Mouse (Mus musculus) G1E (cell line): Measurements from ENCODE around the gene Slc9a2. TPM values are rescaled to one million over a fixed set of nuclear protein-coding genes. Genes with fewer than 3 reads are reported as not detected.

ENCODE experiments used
- ATAC-seq: 2 replicates; pipeline ENCODE4 v1.8.0; 2016; ENCODE audit warnings: mild to moderate bottlenecking; ENCODE audit not compliant: insufficient number of reproducible peaks, poor library complexity, low FRiP score, severe bottlenecking; ENCODE audit errors: extremely low read depth
- DNase-seq: peaks from one replicate; pipeline ENCODE4 v3.0.0; 2012; ENCODE audit warnings: low spot score
- H3K27me3 ChIP-seq: 2 replicates; pipeline ENCODE4 v1.6.1; 2012; ENCODE audit warnings: mild to moderate bottlenecking, low read length, inconsistent platforms; ENCODE audit not compliant: insufficient read depth
- H3K36me3 ChIP-seq: replicated peaks from 2 replicates; pipeline ENCODE3; 2012; ENCODE audit warnings: mild to moderate bottlenecking, inconsistent platforms
- H3K4me1 ChIP-seq: 2 replicates; pipeline ENCODE4 v1.6.1; 2012; ENCODE audit warnings: low read depth, low read length, inconsistent platforms, mixed read lengths; ENCODE audit not compliant: insufficient read depth
- H3K4me3 ChIP-seq: 2 replicates; pipeline ENCODE4 v1.5.1; 2012; ENCODE audit warnings: low read depth, mild to moderate bottlenecking, inconsistent platforms, low read length, moderate library complexity, mixed read lengths
- H3K9me3 ChIP-seq: replicated peaks from 2 replicates; pipeline ENCODE4 v1.6.1; 2012; ENCODE audit warnings: inconsistent platforms
- CTCF ChIP-seq: IDR thresholded peaks from 2 replicates; pipeline ENCODE4 v1.5.1; 2012; ENCODE audit warnings: low read depth, low read length, inconsistent platforms, mixed read lengths
- GATA1 ChIP-seq: IDR thresholded peaks from 2 replicates; pipeline ENCODE4 v1.6.1; 2012; ENCODE audit warnings: borderline replicate concordance, low read length, inconsistent platforms, mixed read lengths
- GATA2 ChIP-seq: IDR thresholded peaks from 2 replicates; pipeline ENCODE4 v1.6.1; 2012; ENCODE audit warnings: low read depth, low read length, inconsistent platforms, borderline replicate concordance
- POLR2AphosphoS5 ChIP-seq: IDR thresholded peaks from 2 replicates; pipeline ENCODE4 v1.6.1; 2012; ENCODE audit warnings: low read depth, low read length, inconsistent platforms; ENCODE audit not compliant: insufficient replicate concordance
- TAL1 ChIP-seq: conservative IDR thresholded peaks from 2 replicates; pipeline ENCODE4 v1.6.1; 2012; ENCODE audit warnings: low read depth, low read length, inconsistent platforms, mixed read lengths
- polyA plus RNA-seq: library from polyadenylated mRNA; stranded (reverse); fragments of >175 nt; gene quantifications from 2 replicates; pipeline ENCODE4 v1.2.3, GENCODE M21; 2012
- total RNA-seq, 2 experiments: library from RNA; stranded (forward) in 1 of 2; stranded (reverse) in 1 of 2; fragments of 200-1000 nt in 1 of 2; fragments of >200 nt in 1 of 2; fragmentation: Nextera tagmentation in 1 of 2; gene quantifications; 2 replicates each; pipeline ENCODE4 v1.2.3; 2014 to 2017

The Slc9a2 gene
- total RNA-seq (2014; fragmentation: Nextera tagmentation) (not detected in 2 replicates), total RNA-seq (2017) (0.17 and 0.27 TPM in 2 replicates), polyA plus RNA-seq (not detected in 2 replicates)

DNA sequence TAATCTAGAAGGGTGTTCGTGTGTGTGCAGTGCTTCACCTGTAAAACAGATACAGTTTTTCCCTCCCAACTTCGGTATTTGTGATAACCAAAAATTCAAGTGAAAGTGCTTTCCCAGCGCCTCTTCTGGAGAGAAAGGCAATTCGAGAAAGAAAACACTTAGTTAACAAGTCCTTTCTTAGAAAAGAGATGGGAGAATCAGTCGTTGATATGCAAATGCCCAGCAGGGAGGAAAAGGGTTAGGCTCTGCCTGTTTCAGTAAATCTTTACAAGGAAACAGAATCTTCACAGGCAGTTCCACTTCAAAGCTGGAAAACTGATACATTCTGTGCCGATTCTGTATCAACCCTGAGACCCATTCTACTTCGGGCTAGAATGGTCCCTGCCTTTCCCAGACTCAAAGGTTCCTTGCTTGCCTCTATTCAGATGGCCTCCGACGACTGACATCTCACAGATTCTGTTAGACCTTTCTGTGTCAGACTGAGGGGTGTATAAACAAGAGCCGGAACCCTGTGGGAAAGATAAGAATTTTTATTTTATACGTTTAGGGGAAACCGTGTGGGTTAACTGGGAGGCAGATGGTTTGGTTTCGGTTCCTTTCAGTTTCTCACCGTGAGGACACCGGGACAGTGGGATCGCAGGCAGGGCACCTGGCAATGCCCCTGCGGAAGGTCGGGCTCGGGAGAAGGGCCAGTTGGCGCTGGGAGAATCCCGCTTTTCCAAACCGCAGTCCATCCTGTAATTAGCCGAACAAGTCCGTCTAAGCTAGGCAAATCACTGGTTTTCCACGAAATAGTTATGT lies at the start of gene Slc9a2:
Slc9a2 (plus strand) TSS at position 508 of the 801 bp plus-strand sequence.
- DNase-seq (no peak), ATAC-seq (no peak)
- H3K36me3 ChIP-seq, result no peaks in the 10 kb centered on the region
- peaks cover 7% of the 10 kb centered on the region; the same call in 1 of the 2 replicates for H3K27me3 ChIP-seq
- no peak for TF ChIP-seq POLR2AphosphoS5
- TF ChIP-seq GATA2, result no peak
- no peak for TF ChIP-seq CTCF
- TF ChIP-seq GATA1, result no peak
- TF ChIP-seq TAL1, result no peak
- H3K4me3 ChIP-seq, result no peak within 1 kb of the TSS
- H3K4me1 ChIP-seq, result peaks cover 5% of the 10 kb centered on the region; the same call in 1 of the 2 replicates
- H3K9me3 ChIP-seq, result peaks cover 9% of the 10 kb centered on the region

DNA sequence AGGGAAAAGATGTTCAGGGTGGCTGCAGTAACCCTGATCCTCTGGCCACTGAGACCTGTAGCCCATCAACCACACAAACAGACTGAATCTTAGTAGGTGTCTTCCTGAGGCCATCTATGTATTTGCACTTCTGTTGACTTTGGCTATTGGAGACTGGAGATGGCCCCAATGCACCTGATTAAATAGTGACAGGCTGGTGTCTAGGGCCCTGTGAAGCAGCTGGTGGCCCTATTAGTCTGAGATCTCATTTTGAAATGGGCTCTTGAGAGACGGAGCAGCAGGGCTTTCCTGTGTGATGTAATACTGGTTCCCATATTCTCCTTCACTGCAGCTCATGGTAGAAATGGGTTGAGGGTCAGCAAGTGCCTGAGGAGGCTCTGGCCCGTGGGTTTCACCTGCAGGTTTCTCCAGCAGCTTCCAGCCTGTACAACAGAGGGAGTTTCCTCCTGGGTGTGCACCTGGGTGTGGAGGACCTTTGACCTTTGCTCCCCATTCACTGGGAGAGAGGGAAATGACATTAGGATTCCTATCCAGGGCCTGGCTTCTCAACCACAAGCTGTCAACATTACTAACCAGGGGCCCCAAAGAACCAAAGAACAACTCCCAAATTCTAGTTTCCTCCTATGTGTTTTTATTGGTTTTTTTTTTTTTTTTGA lies 47.8 kb upstream of the Slc9a2 start:
- Histone ChIP-seq H3K36me3 (no peaks in the 10 kb centered on the region), H3K9me3 (no peaks in the 10 kb centered on the region), H3K27me3 (peaks cover 3% of the 10 kb centered on the region; the same call in 1 of the 2 replicates), H3K4me1 (no peaks in the 10 kb centered on the region), H3K4me3 (no peak overlapping the region)
- no peak for DNase-seq
- no peak; the same call in 1 of the 2 replicates for ATAC-seq
- TF ChIP-seq POLR2AphosphoS5 (no peak), CTCF (no peak), GATA2 (no peak), TAL1 (no peak), GATA1 (no peak)

DNA sequence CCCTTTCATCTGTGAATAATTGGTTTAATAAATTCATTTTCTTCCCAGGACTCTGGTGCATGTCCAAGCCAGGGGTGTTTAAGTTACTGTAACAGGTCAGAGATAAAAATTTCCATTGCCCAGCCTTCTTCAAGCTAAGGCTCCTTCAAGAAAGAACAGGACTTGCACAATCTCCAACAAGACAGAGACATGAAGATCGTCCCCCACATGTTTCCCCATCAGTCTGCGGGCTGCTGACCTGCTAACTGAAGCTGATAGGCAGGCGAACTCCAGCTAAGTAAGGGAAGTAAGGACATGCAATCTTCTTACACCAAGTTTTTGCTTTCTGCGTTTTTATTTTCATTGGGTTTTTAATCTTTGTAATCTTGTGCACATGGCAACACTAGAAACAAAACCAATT lies 45.8 kb upstream of the Slc9a2 start:
- ATAC-seq, result no peak

GRCm38 (mm10) chr1:40648234-40648633 lies 32.1 kb upstream of the Slc9a2 start:
- no peaks in the 10 kb centered on the region for H3K36me3 ChIP-seq
- no peaks in the 10 kb centered on the region for H3K27me3 ChIP-seq
- TF ChIP-seq TAL1, result no peak
- TF ChIP-seq CTCF, result no peak
- no peak for TF ChIP-seq GATA2
- TF ChIP-seq GATA1, result no peak
- no peak for TF ChIP-seq POLR2AphosphoS5
- no peaks in the 10 kb centered on the region for H3K4me1 ChIP-seq
- H3K9me3 ChIP-seq, result no peaks in the 10 kb centered on the region
- ATAC-seq, result no peak
- H3K4me3 ChIP-seq, result no peak overlapping the region
- DNase-seq, result no peak

More for the DNA sequence above, 45.8 kb upstream of the Slc9a2 start:
- Histone ChIP-seq H3K4me3 (no peak overlapping the region), H3K4me1 (no peaks in the 10 kb centered on the region), H3K9me3 (no peaks in the 10 kb centered on the region), H3K27me3 (no peaks in the 10 kb centered on the region; the same call in 1 of the 2 replicates), H3K36me3 (no peaks in the 10 kb centered on the region)
- TF ChIP-seq CTCF (no peak), GATA1 (no peak), TAL1 (no peak), GATA2 (no peak), POLR2AphosphoS5 (no peak)
- no peak for DNase-seq

DNA sequence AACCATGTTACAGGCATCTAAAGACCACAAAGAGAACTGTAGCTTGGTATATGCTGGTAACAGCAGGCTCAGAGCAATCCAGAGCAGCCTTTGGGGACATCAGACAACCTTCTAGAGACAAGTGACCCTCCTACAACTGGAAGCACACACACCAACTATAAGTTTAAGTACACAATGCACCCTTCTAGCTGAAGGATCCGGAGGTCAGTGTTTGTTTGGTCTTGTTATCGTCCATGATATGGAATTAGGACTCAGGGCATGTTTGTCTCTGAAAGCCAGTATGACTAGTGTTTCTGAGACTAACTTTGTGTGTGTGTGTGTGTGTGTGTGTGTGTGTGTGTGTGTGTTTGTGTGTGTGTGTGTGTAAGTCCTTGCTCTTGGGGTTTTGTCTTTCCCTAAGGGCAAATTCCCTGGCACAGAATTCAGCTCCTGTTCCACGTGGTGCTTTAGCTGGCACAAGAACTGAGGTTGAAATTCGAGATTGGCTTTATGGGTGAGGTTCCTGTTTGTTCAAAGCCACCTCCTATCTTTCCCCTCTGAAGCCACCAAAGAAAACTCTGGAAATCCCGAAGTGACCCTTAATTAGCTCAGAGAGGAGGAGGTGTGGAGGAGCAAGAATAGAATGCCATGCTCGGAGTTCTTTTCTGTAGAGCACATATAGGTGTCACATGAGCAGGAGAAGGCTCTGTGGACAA lies 29.4 kb upstream of the Slc9a2 start:
- no peaks in the 10 kb centered on the region for H3K36me3 ChIP-seq
- no peaks in the 10 kb centered on the region for H3K4me1 ChIP-seq
- DNase-seq (no peak), ATAC-seq (no peak)
- TF ChIP-seq GATA1 (no peak), GATA2 (no peak), POLR2AphosphoS5 (no peak), CTCF (no peak), TAL1 (no peak)
- H3K9me3 ChIP-seq, result no peaks in the 10 kb centered on the region
- no peak overlapping the region for H3K4me3 ChIP-seq
- no peaks in the 10 kb centered on the region for H3K27me3 ChIP-seq

GRCm38 (mm10) chr1:40657035-40657434 lies 23.3 kb upstream of the Slc9a2 start:
- no peak for DNase-seq
- no peak for TF ChIP-seq POLR2AphosphoS5
- TF ChIP-seq CTCF, result no peak
- no peak for TF ChIP-seq GATA1
- no peak for TF ChIP-seq TAL1
- TF ChIP-seq GATA2, result no peak
- no peak for ATAC-seq

More at GRCm38 (mm10) chr1:40657035-40657434, 23.3 kb upstream of the Slc9a2 start:
- Histone ChIP-seq H3K36me3 (no peaks in the 10 kb centered on the region), H3K27me3 (0 out of 2 replicates have a peak, but pooled peaks cover 5% of the 10 kb centered on the region), H3K4me1 (no peaks in the 10 kb centered on the region), H3K4me3 (no peak overlapping the region), H3K9me3 (no peaks in the 10 kb centered on the region)
